Mouse (Mus musculus) heart, embryonic 14.5 days (tissue): ENCODE measurements around the gene Sox1. TPM values are rescaled to one million over a fixed set of nuclear protein-coding genes. Genes with fewer than 3 reads are reported as not detected.

Experiments
- ATAC-seq: fragments of 200-750 bp; cut with Nextera tagmentation; 2 replicates; pipeline ENCODE4 v1.8.0; 2017; ENCODE audit warnings: low read depth, moderate TSS enrichment; ENCODE audit not compliant: insufficient number of reproducible peaks, insufficient read depth, low FRiP score
- H3K27ac ChIP-seq, 2 experiments: fragments of 200-500 bp in 1 of 2; fragments of 300-500 bp in 1 of 2; sonication (generic) in 1 of 2; replicated peaks in 1 of 2; 2 replicates each; pipeline ENCODE4 v1.5.1; 2012 to 2014; ENCODE audit warnings: low read depth in 2 of 2, low read length in 2 of 2, control low read depth in 1 of 2, mild to moderate bottlenecking in 1 of 2, mixed read lengths in 1 of 2; ENCODE audit not compliant: control insufficient read depth in 1 of 2, insufficient read depth in 1 of 2
- H3K27me3 ChIP-seq: fragments of 300-500 bp; sonication (generic); 2 replicates; pipeline ENCODE4 v1.6.1; 2014; ENCODE audit warnings: mild to moderate bottlenecking, low read length, control low read depth; ENCODE audit not compliant: control insufficient read depth, insufficient read depth
- H3K36me3 ChIP-seq: fragments of 300-500 bp; sonication (generic); 2 replicates; pipeline ENCODE4 v1.6.1; 2014; ENCODE audit warnings: mild to moderate bottlenecking, control low read depth, low read length, mixed read lengths; ENCODE audit not compliant: control insufficient read depth, insufficient read depth
- H3K4me1 ChIP-seq, 2 experiments: fragments of 200-500 bp in 1 of 2; fragments of 300-500 bp in 1 of 2; sonication (generic) in 1 of 2; 2 replicates each; pipeline ENCODE4 v1.6.1; 2012 to 2014; ENCODE audit warnings: low read length in 2 of 2, control low read depth in 1 of 2, mixed read lengths in 1 of 2; ENCODE audit not compliant: control insufficient read depth in 2 of 2, insufficient read depth in 2 of 2
- H3K4me2 ChIP-seq: fragments of 300-500 bp; sonication (generic); 2 replicates; pipeline ENCODE4 v1.6.1; 2014; ENCODE audit warnings: mild to moderate bottlenecking, low read length
- H3K4me3 ChIP-seq, 2 experiments: fragments of 200-500 bp in 1 of 2; fragments of 300-500 bp in 1 of 2; sonication (generic) in 1 of 2; 2 replicates each; pipeline ENCODE4 v1.5.1; 2012 to 2014; ENCODE audit warnings: low read length in 2 of 2, mild to moderate bottlenecking in 2 of 2, control low read depth in 1 of 2, low read depth in 1 of 2, moderate library complexity in 1 of 2; ENCODE audit not compliant: control insufficient read depth in 1 of 2, insufficient read depth in 1 of 2
- H3K9ac ChIP-seq: fragments of 300-500 bp; sonication (generic); 2 replicates; pipeline ENCODE4 v1.6.1; 2014; ENCODE audit warnings: mild to moderate bottlenecking, low read length
- H3K9me3 ChIP-seq: fragments of 300-500 bp; sonication (generic); 2 replicates; pipeline ENCODE4 v1.6.1; 2016; ENCODE audit warnings: low read length, control low read depth; ENCODE audit not compliant: control insufficient read depth
- WGBS: fragments of 180-500 bp; shearing (Covaris S2); extraction: QIAGEN DNeasy Blood & Tissue Kit; methylation state at CpG from one replicate; pipeline ENCODE4 v1.1.7; 2014; 5-methylcytosine and 5-hydroxymethylcytosine counted together
- polyA plus RNA-seq: library from polyadenylated mRNA; unstranded; fragments of >200 nt; fragmentation: Nextera tagmentation; extraction: Ambion mirVana; gene quantifications from 2 replicates; pipeline ENCODE4 v1.2.1, GENCODE M21; 2014

Sox1 gene
- polyA plus RNA-seq, 1 experiment from 2014 or later, result not detected

- H3K4me3 ChIP-seq, result no peak overlapping the region
- H3K27ac ChIP-seq, result no peak overlapping the region
- H3K9me3 ChIP-seq, result peaks cover 4% of the 10 kb centered on the region; the same call in 1 of the 2 replicates
- no peaks in the 10 kb centered on the region for H3K4me1 ChIP-seq
- peaks cover 6% of the 10 kb centered on the region for H3K27me3 ChIP-seq
- no peak for ATAC-seq
- H3K36me3 ChIP-seq, result no peaks in the 10 kb centered on the region
- H3K4me2 ChIP-seq, result no peak overlapping the region
- WGBS, result 59% methylated on average over 7 of the region's 7 CpGs
- no peak overlapping the region for H3K9ac ChIP-seq
These were observed 26.9 kb upstream of the Sox1 start for GRCm38 (mm10) chr8:12368161-12368560.

- no peak for ATAC-seq
- H3K9me3 ChIP-seq, result peaks cover 4% of the 10 kb centered on the region; the same call in 1 of the 2 replicates
- H3K27me3 ChIP-seq, result peaks cover 6% of the 10 kb centered on the region
- no peaks in the 10 kb centered on the region for H3K4me1 ChIP-seq
- no peak overlapping the region for H3K4me3 ChIP-seq
- H3K9ac ChIP-seq, result no peak overlapping the region
- H3K27ac ChIP-seq, result no peak overlapping the region
- no peak overlapping the region for H3K4me2 ChIP-seq
- WGBS, result 78% methylated on average over 6 of the region's 6 CpGs
- no peaks in the 10 kb centered on the region for H3K36me3 ChIP-seq
These were observed 26.2 kb upstream of the Sox1 start for GRCm38 (mm10) chr8:12368856-12369255.

- H3K9ac ChIP-seq, result no peak overlapping the region
- no peaks in the 10 kb centered on the region for H3K36me3 ChIP-seq
- no peak overlapping the region for H3K27ac ChIP-seq
- no peak overlapping the region for H3K4me2 ChIP-seq
- no peak for ATAC-seq
- no peak overlapping the region for H3K4me3 ChIP-seq
- H3K9me3 ChIP-seq, result no peaks in the 10 kb centered on the region
- H3K27me3 ChIP-seq, result peaks cover 70% of the 10 kb centered on the region
- peaks cover 7 to 21% of the 10 kb centered on the region in 2 experiments; a peak in 3 of 4 replicates for H3K4me1 ChIP-seq
- 57% methylated on average over 3 of the region's 3 CpGs for WGBS
These were observed 14.0 kb upstream of the Sox1 start for GRCm38 (mm10) chr8:12381111-12381510.

DNA sequence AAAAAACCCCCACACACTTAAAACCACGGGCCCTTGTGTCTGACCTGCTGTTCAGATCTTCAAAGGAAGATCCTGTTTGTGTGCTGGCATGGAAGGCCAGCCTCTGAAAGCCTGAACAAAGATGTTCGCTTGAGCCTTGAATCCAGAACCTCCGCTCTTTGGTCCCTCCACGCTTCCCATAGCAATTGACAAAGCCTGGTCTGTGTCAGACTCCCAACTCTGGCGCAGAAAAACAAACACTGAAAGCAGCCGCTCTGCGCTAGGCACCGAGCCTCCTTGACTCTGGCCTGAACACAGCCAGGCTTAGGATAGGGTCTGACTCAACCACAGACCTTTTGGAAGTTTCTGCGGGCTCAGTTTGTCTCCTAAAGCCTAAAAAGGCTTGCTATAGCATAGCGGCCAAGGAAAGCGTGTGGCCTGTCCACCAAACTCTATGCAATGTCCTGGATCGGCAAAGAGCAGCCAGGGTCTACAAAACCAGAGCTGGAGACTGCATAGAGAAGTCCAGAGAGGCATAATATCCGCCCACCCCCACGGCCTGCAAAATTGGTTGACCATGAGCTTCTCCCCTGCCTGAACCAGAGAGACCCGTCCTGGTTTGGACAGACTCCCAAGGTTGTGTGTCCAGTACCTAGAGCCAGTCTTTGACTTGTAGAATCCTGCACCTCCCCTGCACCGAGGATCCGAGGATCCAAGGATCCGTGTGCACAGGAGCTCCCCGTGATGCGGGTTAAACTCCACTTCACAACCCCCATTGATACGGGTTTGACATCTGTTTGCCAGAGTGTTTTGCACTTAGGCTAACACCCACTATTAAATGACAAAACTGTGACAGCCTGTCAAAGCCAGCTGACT, 12.2 kb upstream of the Sox1 start:
- H3K4me3 ChIP-seq, result no peak overlapping the region
- H3K27me3 ChIP-seq, result peaks cover 88% of the 10 kb centered on the region
- no peak for ATAC-seq
- H3K27ac ChIP-seq, result no peak overlapping the region
- peaks cover 7 to 21% of the 10 kb centered on the region in 2 experiments; a peak in 3 of 4 replicates for H3K4me1 ChIP-seq
- H3K9ac ChIP-seq, result no peak overlapping the region
- H3K4me2 ChIP-seq, result no peak overlapping the region
- no peaks in the 10 kb centered on the region for H3K9me3 ChIP-seq
- H3K36me3 ChIP-seq, result no peaks in the 10 kb centered on the region
- 4% methylated on average over 21 of the region's 21 CpGs for whole genome bisulfite sequencing

DNA sequence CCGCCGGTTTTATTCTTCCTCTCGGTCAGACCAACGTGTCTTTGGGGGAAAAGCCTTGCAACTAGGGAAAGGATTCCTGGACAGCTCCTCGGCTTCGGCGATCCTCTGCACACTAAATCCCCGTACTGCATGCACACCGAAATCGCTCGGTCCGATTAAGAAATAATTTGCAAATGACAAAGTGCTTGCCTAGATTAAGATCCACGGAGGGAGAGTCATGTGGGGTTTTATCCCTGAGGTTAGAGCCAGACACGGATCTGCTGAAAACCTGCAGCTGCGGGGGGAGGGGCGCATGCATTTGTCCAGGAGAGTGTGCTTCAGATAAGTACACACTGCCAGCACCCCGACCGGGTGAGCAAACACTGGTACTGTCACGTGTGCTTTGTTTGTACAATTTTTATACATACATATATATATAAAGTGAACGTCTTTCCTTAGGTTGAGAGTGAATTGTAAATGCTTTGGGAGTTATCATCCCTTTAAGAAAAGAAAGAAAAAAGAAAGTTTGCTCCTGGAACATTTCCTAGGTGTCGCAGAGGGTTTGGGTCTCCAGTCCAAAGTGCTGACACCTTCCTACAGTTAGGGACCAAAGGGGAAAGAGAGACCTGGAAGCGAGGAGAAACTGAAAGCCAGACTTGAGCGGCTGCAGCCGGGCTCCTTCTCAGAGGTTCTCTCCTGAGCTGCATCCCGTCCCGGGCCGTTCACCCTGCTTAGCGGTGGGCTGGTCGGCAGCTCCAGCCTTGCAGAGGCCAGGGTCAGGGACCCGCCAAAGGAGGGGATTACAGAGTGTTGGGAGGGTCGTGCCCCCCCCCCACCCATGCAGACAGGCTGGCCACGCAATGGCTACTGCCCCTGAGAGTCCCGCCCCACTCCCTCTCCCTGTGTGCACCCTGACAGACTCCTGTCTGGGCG, 10.9 kb upstream of the Sox1 start:
- no peak for ATAC-seq
- H3K9me3 ChIP-seq, result no peaks in the 10 kb centered on the region
- peak overlapping the region; percentile 14 to 33; a peak in 3 of 4 replicates for H3K4me3 ChIP-seq
- H3K4me2 ChIP-seq, result peak overlapping the region; percentile 60
- WGBS, result under 1% methylated on average over 34 of the region's 34 CpGs
- no peaks in the 10 kb centered on the region for H3K36me3 ChIP-seq
- no peak overlapping the region for H3K9ac ChIP-seq
- peaks cover 97% of the 10 kb centered on the region for H3K27me3 ChIP-seq
- H3K4me1 ChIP-seq, result peaks cover 7 to 21% of the 10 kb centered on the region in 2 experiments; a peak in 3 of 4 replicates
- no peak overlapping the region for H3K27ac ChIP-seq

DNA sequence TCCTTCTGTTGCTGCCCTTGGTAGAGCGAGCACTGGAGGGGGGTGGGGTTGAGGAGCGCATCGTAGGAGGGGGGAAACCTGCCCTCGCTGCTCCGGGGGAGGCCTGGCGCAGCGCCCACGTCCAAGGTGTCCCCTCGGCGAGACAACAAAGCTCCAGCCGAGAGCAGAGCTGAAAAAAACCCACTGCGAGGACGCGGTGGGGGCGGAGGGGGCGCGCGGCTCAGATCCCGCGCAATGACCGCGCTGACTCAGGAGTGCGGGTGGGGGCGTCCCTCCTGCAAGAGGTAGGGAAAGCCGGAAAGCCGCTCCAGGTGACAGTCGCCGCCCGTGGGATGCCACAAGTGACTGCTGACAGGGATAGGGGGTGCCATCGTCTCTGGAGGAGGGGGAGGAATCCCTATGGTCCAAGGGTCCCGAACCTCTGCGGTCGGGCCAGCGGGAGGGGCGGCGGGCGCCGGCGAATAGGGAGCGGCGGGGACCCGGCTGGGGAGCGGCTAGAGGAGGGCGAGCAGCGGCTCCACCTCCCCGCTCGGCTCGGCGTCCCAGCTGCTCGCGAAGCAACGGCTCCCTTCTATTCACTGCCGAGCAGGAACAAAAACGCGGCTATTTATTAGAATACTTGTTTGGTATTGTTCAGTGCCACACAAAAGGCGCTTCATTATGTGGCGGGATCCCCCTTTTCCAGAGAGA, 10.0 kb upstream of the Sox1 start:
- WGBS, result 1% methylated on average over 55 of the region's 57 CpGs
- H3K36me3 ChIP-seq, result no peaks in the 10 kb centered on the region
- no peak overlapping the region for H3K27ac ChIP-seq
- H3K4me2 ChIP-seq, result peak overlapping the region; percentile 60
- H3K27me3 ChIP-seq, result peaks cover 97% of the 10 kb centered on the region
- H3K9ac ChIP-seq, result no peak overlapping the region
- peaks cover 7 to 21% of the 10 kb centered on the region in 2 experiments; a peak in 3 of 4 replicates for H3K4me1 ChIP-seq
- ATAC-seq, result no peak
- H3K9me3 ChIP-seq, result no peaks in the 10 kb centered on the region
- H3K4me3 ChIP-seq, result peak overlapping the region; percentile 0 to 33; a peak in 3 of 4 replicates
